Mouse (Mus musculus) retina, embryonic 14.5 days (tissue): ENCODE measurements around the gene Id1.

ENCODE experiments used
- DNase-seq: peaks from one replicate; pipeline ENCODE4 v3.0.0-alpha.2; 2015; ENCODE audit warnings: low spot score

Id1 gene

GRCm38 (mm10) chr2:152756474-152757393 is 20.7 kb downstream of the Id1 start:
- DNase-seq: no peak

DNA sequence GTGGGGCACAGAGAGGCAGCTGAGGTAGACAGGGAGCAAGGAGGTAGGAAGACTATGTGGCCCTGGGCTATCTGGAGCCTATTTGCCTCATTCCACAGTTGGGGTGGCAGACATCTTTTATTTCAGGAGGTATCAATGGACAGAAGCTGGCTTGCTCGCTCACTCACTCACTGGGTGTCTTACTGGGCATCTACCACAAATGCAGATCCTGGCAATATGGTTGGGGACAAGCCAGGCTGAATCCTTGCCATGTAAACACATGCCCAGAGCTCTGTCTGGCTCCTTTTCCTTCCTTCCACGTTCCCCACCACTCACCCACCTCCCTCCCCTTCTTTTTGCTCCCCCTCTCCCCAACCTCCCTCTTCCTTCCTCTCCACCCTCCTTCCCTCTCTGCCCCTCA is 21.4 kb downstream of the Id1 start:
- no peak for DNase-seq

GRCm38 (mm10) chr2:152758351-152758750 is 22.3 kb downstream of the Id1 start:
- DNase-seq: no peak

GRCm38 (mm10) chr2:152763310-152763709 is 27.3 kb downstream of the Id1 start:
- DNase-seq: no peak

DNA sequence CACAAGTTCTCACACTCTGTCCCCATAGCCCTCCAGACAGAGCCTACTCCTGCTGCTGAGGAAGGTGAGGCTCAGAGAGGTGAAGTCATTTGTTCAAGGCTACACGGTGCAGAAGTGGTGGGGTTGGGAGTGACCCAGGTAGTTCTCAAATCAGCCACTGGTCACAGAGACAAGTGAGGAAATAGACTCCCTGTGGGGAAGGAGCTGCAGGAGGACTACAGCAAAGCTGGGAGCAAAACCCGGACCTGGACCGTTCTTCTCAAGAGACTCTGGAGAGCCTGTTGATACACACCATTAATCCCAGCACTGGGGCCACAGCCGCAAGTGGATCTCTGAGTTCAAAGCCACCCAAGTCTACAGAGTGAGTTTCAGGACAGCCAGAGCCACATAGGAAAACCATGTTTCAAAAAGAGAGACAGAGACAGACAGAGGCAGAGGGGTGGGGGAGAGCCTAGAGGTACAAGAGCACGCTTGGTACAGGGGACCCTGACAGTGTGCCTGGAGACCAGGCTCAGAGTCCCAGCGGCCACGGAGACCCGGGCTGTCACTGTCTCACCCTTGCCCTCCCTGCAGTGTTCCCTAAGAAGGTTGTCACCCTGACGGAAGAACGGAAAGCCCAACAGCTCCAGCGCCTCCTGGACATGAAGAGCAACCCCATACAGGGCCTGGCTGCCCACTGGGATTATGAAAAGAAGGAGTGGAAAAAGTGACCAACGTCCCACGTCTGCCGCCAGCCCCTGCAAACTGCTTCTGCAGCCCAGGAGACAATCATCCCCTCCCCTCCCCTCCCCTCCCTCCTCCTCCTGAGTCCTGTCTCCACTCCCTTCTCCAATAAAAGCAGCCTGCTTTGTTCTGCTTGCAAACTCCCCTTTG is 28.4 kb downstream of the Id1 start:
- DNase-seq: peak; percentile 49

DNA sequence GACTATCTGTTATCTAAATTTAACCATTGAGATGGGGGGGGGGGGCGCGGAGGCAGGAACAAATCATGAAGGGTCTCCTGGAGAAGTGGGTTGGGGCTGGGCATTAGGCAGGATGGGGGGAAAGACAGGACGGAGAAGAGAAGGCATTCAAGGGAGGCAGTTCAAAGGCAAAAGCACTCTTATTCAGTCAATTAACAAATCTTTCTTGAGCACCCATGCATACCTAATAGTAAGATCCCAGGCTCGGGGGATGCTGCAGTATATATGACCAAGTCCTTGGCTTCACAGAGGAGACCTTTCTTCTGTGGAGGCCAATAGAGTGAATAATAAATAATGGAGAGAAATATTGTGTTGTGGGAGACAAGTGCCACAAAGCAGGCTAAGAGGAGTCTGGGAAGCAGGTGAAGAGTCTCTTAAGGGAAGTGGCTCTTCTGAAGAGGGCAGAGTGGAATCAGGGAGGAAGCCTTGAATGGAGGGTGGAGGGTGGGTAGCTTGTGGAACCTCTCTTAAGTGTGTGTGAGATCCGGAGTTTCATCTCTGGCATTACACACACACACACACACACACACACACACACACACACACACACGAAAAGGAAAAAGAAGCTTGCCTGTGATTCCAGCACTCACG is 29.1 kb downstream of the Id1 start:
- DNase-seq: peak; percentile 47

GRCm38 (mm10) chr2:152766387-152767123 is 30.5 kb downstream of the Id1 start:
- peak; percentile 92 for DNase-seq

DNA sequence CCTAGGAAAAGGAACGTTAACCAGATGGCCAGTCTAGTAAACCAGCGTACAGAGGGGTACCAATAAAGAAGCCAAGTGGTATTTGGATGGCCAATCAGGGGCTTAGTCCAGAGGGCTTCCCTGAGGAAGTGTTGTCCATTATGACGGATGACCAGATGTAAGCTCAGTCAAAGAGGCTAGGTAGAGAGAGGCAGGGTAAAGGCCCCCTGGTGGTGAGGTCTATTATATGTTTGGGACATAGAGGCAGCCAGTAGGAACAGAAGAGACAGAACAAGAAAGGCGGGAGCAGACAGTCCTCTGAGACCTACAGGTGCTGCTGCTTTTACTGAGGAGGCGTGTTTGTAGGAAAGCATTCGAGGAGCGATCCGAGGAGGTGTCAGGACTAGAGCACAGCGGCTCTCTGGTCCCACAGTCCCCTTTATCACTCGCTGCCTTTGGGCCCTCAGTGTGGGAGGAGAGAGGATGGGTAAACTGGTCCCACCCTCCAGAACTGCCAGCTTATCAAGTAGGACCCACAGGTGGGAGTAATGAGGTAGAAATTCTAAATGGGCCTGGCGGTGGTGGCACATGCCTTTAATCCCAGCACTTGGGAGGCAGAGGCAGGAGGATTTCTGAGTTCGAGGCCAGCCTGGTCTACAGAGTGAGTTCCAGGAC is 31.7 kb downstream of the Id1 start:
- DNase-seq: peak; percentile 82

DNA sequence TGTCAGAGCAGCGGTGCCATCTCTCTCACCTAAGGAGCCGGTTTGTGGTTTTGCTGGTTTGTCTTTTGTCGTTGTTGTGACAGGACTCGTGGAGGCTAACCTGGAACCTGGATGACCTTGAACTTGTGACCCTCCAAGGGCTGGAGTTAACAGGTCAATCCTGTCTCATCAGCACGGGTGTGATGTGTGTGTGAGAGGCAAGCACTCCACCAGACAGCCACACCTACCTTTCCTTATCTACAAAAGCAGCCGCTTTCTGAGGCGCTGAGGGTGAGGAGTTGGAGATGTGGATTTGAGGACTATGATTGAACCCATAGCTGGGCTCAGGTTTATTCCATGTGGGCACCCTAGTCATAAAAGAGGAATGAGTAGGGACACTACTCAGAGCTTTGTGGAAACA is 33.6 kb downstream of the Id1 start:
- DNase-seq: no peak

DNA sequence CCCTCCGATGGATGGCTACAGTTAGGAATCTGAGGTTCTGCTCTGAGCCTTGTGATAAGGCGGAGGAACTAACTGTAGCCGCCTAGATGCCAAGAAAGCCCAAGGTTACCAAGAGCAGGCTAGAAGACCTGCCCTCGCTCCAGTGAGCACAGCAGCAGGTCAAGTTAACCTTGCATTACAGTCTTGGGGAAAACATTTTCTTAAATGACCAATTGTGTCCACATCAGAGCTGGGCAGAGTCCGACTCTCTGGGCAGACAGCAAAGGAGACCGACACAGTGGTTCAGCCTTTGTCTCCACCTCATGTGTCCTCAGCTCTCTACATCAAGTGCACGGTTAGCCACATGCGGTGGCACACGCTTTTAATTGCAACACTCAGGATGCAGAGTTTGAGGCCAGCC is 35.5 kb downstream of the Id1 start:
- no peak for DNase-seq

- no peak for DNase-seq
Observed at GRCm38 (mm10) chr2:152772231-152772630, 36.2 kb downstream of the Id1 start.

- no peak for DNase-seq
Observed at GRCm38 (mm10) chr2:152775357-152775756, 39.3 kb downstream of the Id1 start.

DNA sequence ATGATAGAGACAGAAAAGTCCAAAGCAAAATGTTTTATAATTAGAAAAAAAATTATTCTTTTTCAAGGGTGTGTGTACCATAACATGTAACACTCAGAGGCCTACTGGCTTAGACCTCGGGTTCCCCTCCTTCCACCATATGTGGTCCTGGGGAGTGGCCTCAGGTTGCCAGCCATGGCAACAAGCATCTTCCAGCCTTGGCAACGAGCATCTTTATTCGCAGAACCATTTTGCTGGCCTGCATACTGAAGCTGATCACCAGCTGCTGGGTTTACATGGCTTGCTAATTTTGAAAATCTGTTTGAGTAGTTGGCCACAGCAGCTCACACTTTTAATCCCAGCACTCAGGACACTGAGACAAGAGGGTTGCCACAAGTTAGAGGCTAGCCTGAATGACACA is 40.0 kb downstream of the Id1 start:
- DNase-seq: no peak

DNA sequence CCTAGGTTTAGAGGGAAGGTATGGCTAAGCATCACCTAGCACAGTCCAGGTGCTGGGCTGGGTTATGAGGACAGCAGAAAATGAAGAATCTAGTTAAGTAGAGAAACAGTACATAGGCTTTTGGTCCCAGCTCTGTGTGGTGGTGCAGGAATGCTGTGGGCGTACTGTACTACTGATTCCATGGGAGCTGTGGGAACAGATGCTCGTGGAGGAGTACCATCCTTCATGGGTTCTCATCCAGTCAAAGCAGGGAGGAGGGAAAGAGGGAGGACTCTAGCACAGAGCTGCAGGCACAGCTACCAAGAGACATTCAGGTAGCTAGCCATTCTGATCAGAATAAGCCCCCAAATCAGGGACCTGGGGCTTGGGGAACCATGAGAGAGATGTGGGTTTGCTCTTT is 40.4 kb downstream of the Id1 start:
- no peak for DNase-seq

DNA sequence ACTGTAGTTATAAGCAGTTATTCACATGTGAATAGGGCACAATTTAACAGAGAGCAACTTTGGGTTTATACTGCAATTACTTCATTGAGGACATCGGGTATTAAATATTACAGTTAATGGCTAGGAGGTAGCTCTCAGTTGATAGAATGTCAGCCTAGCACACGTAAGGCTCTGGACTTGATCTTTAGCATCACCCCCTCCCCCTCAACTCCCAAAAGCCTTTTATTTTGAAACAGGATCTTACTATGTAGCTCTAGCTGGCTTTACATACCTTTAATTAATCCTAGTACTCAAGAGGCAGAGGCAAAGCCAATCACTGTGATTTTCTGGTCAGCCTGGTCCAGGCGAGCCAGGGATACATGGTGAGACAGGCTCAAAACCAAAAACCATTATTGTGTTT is 41.0 kb downstream of the Id1 start:
- DNase-seq: no peak

DNA sequence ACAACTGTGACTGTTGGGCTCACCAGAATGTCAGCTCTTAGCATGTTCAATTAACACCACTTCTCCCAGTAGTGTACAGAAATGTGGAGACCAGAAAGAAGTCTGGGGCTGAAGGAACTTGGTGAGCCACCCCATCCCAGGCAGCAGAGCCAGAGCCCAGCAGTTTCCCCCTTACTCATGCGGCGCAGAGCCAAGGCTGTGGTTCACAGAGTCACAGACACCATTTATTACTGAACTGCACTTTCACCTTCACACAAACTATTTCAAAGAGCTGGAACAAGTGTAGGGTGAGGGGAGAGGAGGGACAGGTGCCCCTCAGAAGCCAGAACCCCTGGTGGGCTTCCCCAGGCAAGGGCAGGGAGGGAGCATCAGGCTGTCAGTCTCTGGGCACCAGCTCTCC is 44.4 kb downstream of the Id1 start:
- DNase-seq: no peak

DNA sequence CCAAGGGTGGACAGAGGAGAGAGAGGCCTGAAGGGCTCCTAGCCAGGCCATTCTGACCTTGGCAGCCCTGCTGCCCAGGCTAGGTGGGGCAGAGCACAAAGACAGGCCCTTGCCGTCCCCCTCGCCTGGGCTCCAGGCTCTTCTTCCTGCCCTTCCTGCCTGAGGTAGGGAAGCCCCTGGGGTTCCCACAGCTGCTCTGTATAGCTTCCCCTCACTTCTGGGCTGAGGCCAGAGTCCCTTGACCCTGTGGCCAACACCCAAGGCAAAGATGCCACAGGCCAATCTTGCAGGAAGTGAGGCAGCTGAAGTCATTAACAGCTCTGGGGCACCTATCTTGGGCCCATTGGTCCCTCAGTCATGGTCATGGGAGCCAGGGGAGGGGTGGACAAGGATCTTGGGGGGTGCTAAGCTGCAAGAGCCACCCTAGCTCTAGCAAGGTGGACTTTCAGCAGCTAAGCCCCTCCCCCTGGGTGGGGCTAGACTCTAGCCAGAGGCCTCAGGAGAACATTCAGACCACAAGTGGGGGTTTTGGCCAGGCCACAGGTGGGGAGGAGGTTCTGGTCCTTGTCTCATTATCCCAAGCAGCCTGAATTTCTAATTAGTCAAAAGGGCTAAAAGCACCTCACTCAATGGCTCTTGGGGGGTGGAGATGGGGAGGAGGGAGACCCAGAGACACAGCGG is 45.1 kb downstream of the Id1 start:
- no peak for DNase-seq

GRCm38 (mm10) chr2:152782656-152783055 is 46.6 kb downstream of the Id1 start:
- DNase-seq: no peak

GRCm38 (mm10) chr2:152783241-152783640 is 47.2 kb downstream of the Id1 start:
- no peak for DNase-seq

GRCm38 (mm10) chr2:152784640-152785039 is 48.6 kb downstream of the Id1 start:
- no peak for DNase-seq
